Mouse (Mus musculus): ENCODE results near the gene Evx2. TPM values are rescaled to one million over a fixed set of nuclear protein-coding genes. Genes with fewer than 3 reads are reported as not detected.

The Evx2 gene
- polyA plus RNA-seq, 1 experiment from 2014 or later = not detected

- Histone ChIP-seq H3K4me1 (ENCODE audit: insufficient read depth, low read length) (peaks cover 12% of the 10 kb centered on the region), H3K9ac (replicated peaks; ENCODE audit: low read length) (peak overlapping the region; percentile 89), H3K4me2 (replicated peaks; ENCODE audit: low read depth, low read length) (peak overlapping the region; percentile 61), H3K4me3 (ENCODE audit: low read length) (peak overlapping the region; percentile 63), H3K27ac (ENCODE audit: low read length) (peak overlapping the region; percentile 92), H3K36me3 (ENCODE audit: insufficient read depth, low read length) (no peaks in the 10 kb centered on the region), H3K9me3 (ENCODE audit: low read length) (no peaks in the 10 kb centered on the region), H3K27me3 (ENCODE audit: insufficient read depth, low read length) (peaks cover 9% of the 10 kb centered on the region; the same call in 1 of the 2 replicates)
- WGBS = under 1% methylated on average over 45 of the region's 51 CpGs
- no peak for ATAC-seq (ENCODE audit: low FRiP score, low TSS enrichment)
Observed at GRCm38 (mm10) chr2:74682796-74683195, 23.4 kb upstream of the Evx2 start.

- H3K27ac ChIP-seq (ENCODE audit: low read length) = peak overlapping the region; percentile 92
- H3K27me3 ChIP-seq (ENCODE audit: insufficient read depth, low read length) = peaks cover 10% of the 10 kb centered on the region; the same call in 1 of the 2 replicates
- no peaks in the 10 kb centered on the region for H3K9me3 ChIP-seq (ENCODE audit: low read length)
- peak overlapping the region; percentile 61 for H3K4me2 ChIP-seq (replicated peaks; ENCODE audit: low read depth, low read length)
- peak overlapping the region; percentile 89 for H3K9ac ChIP-seq (replicated peaks; ENCODE audit: low read length)
- no peaks in the 10 kb centered on the region for H3K36me3 ChIP-seq (ENCODE audit: insufficient read depth, low read length)
- peak overlapping the region; percentile 63 for H3K4me3 ChIP-seq (ENCODE audit: low read length)
- 0% methylated on average over 74 of the region's 78 CpGs for WGBS
- peaks cover 21% of the 10 kb centered on the region for H3K4me1 ChIP-seq (ENCODE audit: insufficient read depth, low read length)
- peak; percentile 63 for ATAC-seq (ENCODE audit: low FRiP score, low TSS enrichment)
Observed at GRCm38 (mm10) chr2:74681594-74682531, 22.5 kb upstream of the Evx2 start.

- ATAC-seq (ENCODE audit: low FRiP score, low TSS enrichment) = no peak
- H3K36me3 ChIP-seq (ENCODE audit: insufficient read depth, low read length) = no peaks in the 10 kb centered on the region
- peak overlapping the region; percentile 63 for H3K4me3 ChIP-seq (ENCODE audit: low read length)
- H3K9ac ChIP-seq (replicated peaks; ENCODE audit: low read length) = peak overlapping the region; percentile 89
- peak overlapping the region; percentile 61 for H3K4me2 ChIP-seq (replicated peaks; ENCODE audit: low read depth, low read length)
- 3% methylated on average over 21 of the region's 21 CpGs for WGBS
- peaks cover 32% of the 10 kb centered on the region for H3K4me1 ChIP-seq (ENCODE audit: insufficient read depth, low read length)
- H3K27ac ChIP-seq (ENCODE audit: low read length) = peak overlapping the region; percentile 92
- H3K9me3 ChIP-seq (ENCODE audit: low read length) = no peaks in the 10 kb centered on the region
- H3K27me3 ChIP-seq (ENCODE audit: insufficient read depth, low read length) = peaks cover 20% of the 10 kb centered on the region
Observed at GRCm38 (mm10) chr2:74680561-74681398, 21.4 kb upstream of the Evx2 start.

- under 1% methylated on average over 23 of the region's 23 CpGs for WGBS
- H3K4me1 ChIP-seq (ENCODE audit: insufficient read depth, low read length) = peaks cover 40% of the 10 kb centered on the region
Observed at GRCm38 (mm10) chr2:74679980-74680379, 20.6 kb upstream of the Evx2 start.

GRCm38 (mm10) chr2:74679596-74679971, 20.2 kb upstream of the Evx2 start:
- Histone ChIP-seq H3K27ac (ENCODE audit: low read length) (peak overlapping the region; percentile 92), H3K9me3 (ENCODE audit: low read length) (no peaks in the 10 kb centered on the region), H3K4me3 (ENCODE audit: low read length) (peak overlapping the region; percentile 63), H3K4me1 (ENCODE audit: insufficient read depth, low read length) (peaks cover 40% of the 10 kb centered on the region), H3K9ac (replicated peaks; ENCODE audit: low read length) (peak overlapping the region; percentile 89), H3K27me3 (ENCODE audit: insufficient read depth, low read length) (peaks cover 31% of the 10 kb centered on the region), H3K36me3 (ENCODE audit: insufficient read depth, low read length) (no peaks in the 10 kb centered on the region), H3K4me2 (replicated peaks; ENCODE audit: low read depth, low read length) (peak overlapping the region; percentile 61)
- no peak; the same call in 1 of the 2 replicates for ATAC-seq (ENCODE audit: low FRiP score, low TSS enrichment)
- WGBS = under 1% methylated on average over 26 of the region's 26 CpGs

More at GRCm38 (mm10) chr2:74679980-74680379, 20.6 kb upstream of the Evx2 start:
- H3K27me3 ChIP-seq (ENCODE audit: insufficient read depth, low read length) = peaks cover 27% of the 10 kb centered on the region
- ATAC-seq (ENCODE audit: low FRiP score, low TSS enrichment) = no peak
- H3K9ac ChIP-seq (replicated peaks; ENCODE audit: low read length) = peak overlapping the region; percentile 89
- H3K4me3 ChIP-seq (ENCODE audit: low read length) = peak overlapping the region; percentile 63
- no peaks in the 10 kb centered on the region for H3K9me3 ChIP-seq (ENCODE audit: low read length)
- peak overlapping the region; percentile 92 for H3K27ac ChIP-seq (ENCODE audit: low read length)
- no peaks in the 10 kb centered on the region for H3K36me3 ChIP-seq (ENCODE audit: insufficient read depth, low read length)
- H3K4me2 ChIP-seq (replicated peaks; ENCODE audit: low read depth, low read length) = peak overlapping the region; percentile 61

GRCm38 (mm10) chr2:74678891-74679595, 19.7 kb upstream of the Evx2 start, which contains the start of gene Hoxd11:
Gene Hoxd11, plus strand, starts transcription at chr2:74679557.
- H3K4me1 ChIP-seq (ENCODE audit: insufficient read depth, low read length) = peaks cover 40% of the 10 kb centered on the region
- WGBS = 3% methylated on average over 15 of the region's 15 CpGs
- ATAC-seq (ENCODE audit: low FRiP score, low TSS enrichment) = no peak
- peak within 1 kb of the TSS; percentile 92 for H3K27ac ChIP-seq (ENCODE audit: low read length)
- H3K9me3 ChIP-seq (ENCODE audit: low read length) = no peaks in the 10 kb centered on the region
- H3K4me3 ChIP-seq (ENCODE audit: low read length) = peak within 1 kb of the TSS; percentile 63
- no peaks in the 10 kb centered on the region for H3K36me3 ChIP-seq (ENCODE audit: insufficient read depth, low read length)
- H3K4me2 ChIP-seq (replicated peaks; ENCODE audit: low read depth, low read length) = peak within 1 kb of the TSS; percentile 61
- peak within 1 kb of the TSS; percentile 89 for H3K9ac ChIP-seq (replicated peaks; ENCODE audit: low read length)
- H3K27me3 ChIP-seq (ENCODE audit: insufficient read depth, low read length) = peaks cover 35% of the 10 kb centered on the region

GRCm38 (mm10) chr2:74677106-74677505, 17.7 kb upstream of the Evx2 start:
- peak overlapping the region; percentile 11 for H3K4me2 ChIP-seq (replicated peaks; ENCODE audit: low read depth, low read length)
- WGBS = 38% methylated on average over 2 of the region's 2 CpGs
- H3K27me3 ChIP-seq (ENCODE audit: insufficient read depth, low read length) = peaks cover 54% of the 10 kb centered on the region
- H3K36me3 ChIP-seq (ENCODE audit: insufficient read depth, low read length) = no peaks in the 10 kb centered on the region
- H3K9me3 ChIP-seq (ENCODE audit: low read length) = no peaks in the 10 kb centered on the region
- H3K4me1 ChIP-seq (ENCODE audit: insufficient read depth, low read length) = peaks cover 56% of the 10 kb centered on the region
- no peak overlapping the region for H3K4me3 ChIP-seq (ENCODE audit: low read length)
- ATAC-seq (ENCODE audit: low FRiP score, low TSS enrichment) = no peak
- peak overlapping the region; percentile 63 for H3K27ac ChIP-seq (ENCODE audit: low read length)
- no peak overlapping the region for H3K9ac ChIP-seq (replicated peaks; ENCODE audit: low read length)

- no peaks in the 10 kb centered on the region for H3K9me3 ChIP-seq (ENCODE audit: low read length)
- H3K4me3 ChIP-seq (ENCODE audit: low read length) = peak overlapping the region; percentile 28; the same call in 1 of the 2 replicates
- peak overlapping the region; percentile 63 for H3K27ac ChIP-seq (ENCODE audit: low read length)
- H3K4me1 ChIP-seq (ENCODE audit: insufficient read depth, low read length) = peaks cover 56% of the 10 kb centered on the region
- peaks cover 60% of the 10 kb centered on the region for H3K27me3 ChIP-seq (ENCODE audit: insufficient read depth, low read length)
- 29% methylated on average over 9 of the region's 9 CpGs for WGBS
- H3K9ac ChIP-seq (replicated peaks; ENCODE audit: low read length) = peak overlapping the region; percentile 52; the same call in 1 of the 2 replicates
- ATAC-seq (ENCODE audit: low FRiP score, low TSS enrichment) = peak; percentile 35
- H3K36me3 ChIP-seq (ENCODE audit: insufficient read depth, low read length) = no peaks in the 10 kb centered on the region
- H3K4me2 ChIP-seq (replicated peaks; ENCODE audit: low read depth, low read length) = peak overlapping the region; percentile 51
Observed at GRCm38 (mm10) chr2:74676376-74677052, 17.2 kb upstream of the Evx2 start.
